In the genomic region with DNA sequence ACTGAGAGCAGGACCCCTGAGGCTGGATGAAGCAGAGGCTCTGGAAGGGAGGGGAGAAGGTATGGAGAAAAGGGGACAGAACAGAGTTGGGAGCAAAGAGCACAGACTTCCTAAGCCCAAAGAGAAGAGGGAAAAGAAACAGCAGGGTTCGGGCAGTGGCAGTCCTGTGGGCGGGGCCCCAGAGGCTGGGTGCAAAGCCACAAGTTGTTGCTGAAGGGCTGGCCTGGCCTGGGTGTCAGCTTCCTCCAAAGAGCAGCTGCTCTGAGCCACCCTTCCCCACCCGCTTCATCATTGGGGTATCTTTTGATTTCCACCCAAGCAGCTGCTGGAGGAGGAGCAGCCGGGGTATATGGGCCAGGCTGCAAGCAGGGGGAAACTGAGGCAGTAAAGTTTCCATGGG, we compare ENCODE assay signal across 10 mouse cellular contexts. TPM values are rescaled to one million over a fixed set of nuclear protein-coding genes. Genes with fewer than 3 reads are reported as not detected.
DNase-seq lines count a peak whose midpoint lies in the region; ATAC-seq lines count a peak whose summit lies in the region.
"Had no signal": no experiment of that assay in that cellular context is flagged by ENCODE, and none has a peak within 500 bp of the region (broad histone marks: within the 10 kb centered on the region; RNA-seq: fewer than 3 reads in every experiment).

No protein-coding gene starts in this region.

- H3K9ac ChIP-seq in heart, embryonic 12.5 days, result peak overlapping the region; percentile 7; the same call in 1 of the 2 replicates

- peaks cover 31% of the 10 kb centered on the region for H3K36me3 ChIP-seq in heart, embryonic 12.5 days

- no peak for DNase-seq in heart, postnatal 25 days (ENCODE audit: low spot score)
- peak; percentile 22 for DNase-seq in thymus, postnatal 25 days
- DNase-seq in thymus, postnatal 10 days (ENCODE audit: low spot score in 2 of 2), result no peak
- peak; percentile 56 for DNase-seq in induced T-regulatory cell, adult 2 months (ENCODE audit: low read depth)
- no peak for DNase-seq in adrenal gland, adult 8-10 months
- no peak for DNase-seq in neural tube, embryonic 10.5 days (ENCODE audit: extremely low spot score, low spot score)
- DNase-seq in frontal cortex, postnatal 36 days (ENCODE audit: low spot score in 2 of 2), result no peak

- no peak overlapping the region for H3K4me3 ChIP-seq in heart, embryonic 12.5 days

- ATAC-seq in heart, embryonic 12.5 days (ENCODE audit: insufficient number of reproducible peaks, low FRiP score), result no peak
- ATAC-seq: intestine, embryonic 16.5 days had no signal

- H3K27me3 ChIP-seq in heart, embryonic 12.5 days (replicated peaks), result 0 out of 2 replicates have a peak, but pooled peaks cover 4% of the 10 kb centered on the region

- no peak overlapping the region for H3K27ac ChIP-seq in heart, embryonic 12.5 days (ENCODE audit: poor library complexity, severe bottlenecking)

- intact Hi-C loops in heart, postnatal 25 days (cut with DNase I), result no loop called here

- H3K4me1 ChIP-seq in heart, embryonic 12.5 days (replicated peaks), result peaks cover 46% of the 10 kb centered on the region

- 56% methylated on average over 4 of the region's 4 CpGs for WGBS in heart, embryonic 12.5 days

- no peak overlapping the region for H3K4me2 ChIP-seq in heart, embryonic 12.5 days
- H3K4me2 ChIP-seq: midbrain, embryonic 11.5 days had no signal

- no peaks in the 10 kb centered on the region for H3K9me3 ChIP-seq in heart, embryonic 12.5 days (replicated peaks)

RNA-seq across cellular contexts. Expression of a gene that starts 1.2 kb away (rescaled TPM):
- polyA plus RNA-seq in heart, embryonic 12.5 days (2016; fragmentation: Nextera tagmentation; extraction: Ambion mirVana), result 1.7 and 3.2 TPM in 2 replicates
- 1 to 10 TPM in 1 of 2 experiments, under 1 TPM in 1; 0.88 to 1.2 TPM for total RNA-seq in heart, postnatal 25 days (2021)
- total RNA-seq in adrenal gland, adult 8-10 months (2022), result under 1 TPM in 1 of 4 experiments, not detected in 3; 0.08 TPM

RNA-seq across cellular contexts. Expression of a gene that starts 11.1 kb away (rescaled TPM):
- polyA plus RNA-seq in heart, embryonic 12.5 days (2016; fragmentation: Nextera tagmentation; extraction: Ambion mirVana), result 43.2 and 45.1 TPM in 2 replicates
- total RNA-seq in heart, postnatal 25 days (2021), result 10 to 100 TPM; 40.2 to 43.2 TPM
- total RNA-seq in adrenal gland, adult 8-10 months (2022), result 10 to 100 TPM; 54.3 to 78.7 (median 65.2) TPM

RNA-seq across cellular contexts. Expression of a gene that starts 23.0 kb away (rescaled TPM):
- 167 and 168 TPM in 2 replicates for polyA plus RNA-seq in heart, embryonic 12.5 days (2016; fragmentation: Nextera tagmentation; extraction: Ambion mirVana)
- 100 to 1,000 TPM; 326 to 329 TPM for total RNA-seq in heart, postnatal 25 days (2021)
- 100 to 1,000 TPM; 205 to 255 (median 223) TPM for total RNA-seq in adrenal gland, adult 8-10 months (2022)

RNA-seq across cellular contexts. Expression of a gene that starts 35.6 kb away (rescaled TPM):
- polyA plus RNA-seq in heart, embryonic 12.5 days (2016; fragmentation: Nextera tagmentation; extraction: Ambion mirVana), result 23.3 and 23.9 TPM in 2 replicates
- 1 to 10 TPM; 4.6 to 4.9 TPM for total RNA-seq in heart, postnatal 25 days (2021)
- total RNA-seq in adrenal gland, adult 8-10 months (2022), result 100 to 1,000 TPM in 2 of 4 experiments, 10 to 100 TPM in 2; 52.1 to 174 (median 93.2) TPM

RNA-seq across cellular contexts. Expression of a gene that starts 39.1 kb away (rescaled TPM):
- polyA plus RNA-seq in heart, embryonic 12.5 days (2016; fragmentation: Nextera tagmentation; extraction: Ambion mirVana), result 49.7 and 52.5 TPM in 2 replicates
- 10 to 100 TPM; 37.0 to 41.7 TPM for total RNA-seq in heart, postnatal 25 days (2021)
- 100 to 1,000 TPM in 2 of 4 experiments, 10 to 100 TPM in 2; 83.3 to 141 (median 110) TPM for total RNA-seq in adrenal gland, adult 8-10 months (2022)

Comparison
In these comparisons a context has a peak if more than half of its experiments do, and no peak if none do; other contexts are left out.
1. DNase-seq: peak in thymus, postnatal 25 days (single experiment) and induced T-regulatory cell, adult 2 months (single experiment); none in heart, postnatal 25 days (single experiment), thymus, postnatal 10 days (0 of 2), adrenal gland, adult 8-10 months (single experiment), neural tube, embryonic 10.5 days (single experiment) and frontal cortex, postnatal 36 days (0 of 2).